Mouse (Mus musculus) small intestine, adult 2 months (tissue): ENCODE results near the gene Etnk1.

Experiments used
- CTCF ChIP-seq: fragments of 200-500 bp; IDR thresholded peaks from 2 replicates; pipeline ENCODE4 v1.5.1; 2012; ENCODE audit warnings: low read depth, mild to moderate bottlenecking, control low read depth, inconsistent platforms, low read length, moderate library complexity, mixed read lengths; ENCODE audit not compliant: insufficient replicate concordance, insufficient read length; ENCODE audit errors: extremely low read depth
- POLR2A ChIP-seq: fragments of 200-500 bp; IDR thresholded peaks from 2 replicates; pipeline ENCODE4 v1.6.1; 2012; ENCODE audit warnings: low read depth, mild to moderate bottlenecking, control low read depth, inconsistent platforms, low read length, moderate library complexity

GRCm38 (mm10) chr6:143129952-143130351 lies 37.1 kb upstream of the Etnk1 start:
- TF ChIP-seq CTCF (no peak), POLR2A (no peak)
